Mouse (Mus musculus): ENCODE results near the gene Tbc1d9.

DNA sequence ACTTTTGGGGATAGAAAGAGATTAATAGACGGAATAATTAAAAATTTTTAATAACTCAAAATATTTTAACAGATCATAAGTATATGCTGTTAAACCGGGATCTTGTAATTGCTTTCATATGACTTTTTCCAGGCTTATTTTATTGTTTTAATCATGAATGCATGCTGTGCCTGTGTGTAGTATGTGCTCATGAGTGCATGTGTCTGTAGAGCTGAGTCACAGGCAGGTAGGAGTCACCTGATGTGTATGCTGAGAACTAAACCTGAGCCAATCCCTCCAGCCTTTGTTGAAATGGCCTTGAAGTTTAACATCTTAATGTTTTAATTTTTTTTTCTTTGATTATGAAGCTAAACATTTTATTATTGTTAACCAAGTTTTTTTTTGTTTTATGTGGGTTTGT, 60.4 kb downstream of the Tbc1d9 start:
- TF ChIP-seq CTCF (IDR thresholded peaks at IDR 0.05; ENCODE audit: borderline replicate concordance, control insufficient read depth, extremely low read depth, insufficient read depth, low read length, poor library complexity) (no peak), POLR2A (IDR thresholded peaks at IDR 0.05; ENCODE audit: control insufficient read depth, extremely low read depth, insufficient read depth, low read length, poor library complexity) (no peak)

All from thymus, adult 2 months (tissue).